Mouse (Mus musculus): ENCODE measurements around the gene Acer2. TPM values are rescaled to one million over a fixed set of nuclear protein-coding genes. Genes with fewer than 3 reads are reported as not detected.

Gene Acer2
- total RNA-seq, 2 experiments from 2014 or later = 1.6 to 2.7 TPM

- no peak for DNase-seq
Measured at GRCm38 (mm10) chr4:86887879-86888278, 13.7 kb downstream of the Acer2 start.

DNA sequence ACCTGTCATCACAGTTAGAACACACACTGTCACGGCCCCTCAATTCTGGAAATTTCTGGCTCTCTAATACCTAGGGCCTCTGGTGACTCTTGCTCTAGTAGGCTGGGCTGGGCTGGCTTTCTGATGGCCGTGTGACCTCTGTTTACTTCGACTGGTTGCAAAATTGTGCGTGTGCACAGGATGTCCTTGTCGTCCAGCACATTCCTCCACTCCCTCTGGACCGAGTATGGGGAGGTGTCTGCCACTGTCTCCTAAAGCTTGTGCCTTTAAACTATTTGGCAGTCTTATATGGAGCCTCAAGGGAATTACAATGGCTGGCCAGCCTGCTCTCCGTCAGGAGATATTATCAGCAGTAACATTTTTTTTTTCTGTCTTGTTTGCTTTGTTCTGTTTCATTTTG lies 23.2 kb downstream of the Acer2 start:
- no peak for DNase-seq

DNA sequence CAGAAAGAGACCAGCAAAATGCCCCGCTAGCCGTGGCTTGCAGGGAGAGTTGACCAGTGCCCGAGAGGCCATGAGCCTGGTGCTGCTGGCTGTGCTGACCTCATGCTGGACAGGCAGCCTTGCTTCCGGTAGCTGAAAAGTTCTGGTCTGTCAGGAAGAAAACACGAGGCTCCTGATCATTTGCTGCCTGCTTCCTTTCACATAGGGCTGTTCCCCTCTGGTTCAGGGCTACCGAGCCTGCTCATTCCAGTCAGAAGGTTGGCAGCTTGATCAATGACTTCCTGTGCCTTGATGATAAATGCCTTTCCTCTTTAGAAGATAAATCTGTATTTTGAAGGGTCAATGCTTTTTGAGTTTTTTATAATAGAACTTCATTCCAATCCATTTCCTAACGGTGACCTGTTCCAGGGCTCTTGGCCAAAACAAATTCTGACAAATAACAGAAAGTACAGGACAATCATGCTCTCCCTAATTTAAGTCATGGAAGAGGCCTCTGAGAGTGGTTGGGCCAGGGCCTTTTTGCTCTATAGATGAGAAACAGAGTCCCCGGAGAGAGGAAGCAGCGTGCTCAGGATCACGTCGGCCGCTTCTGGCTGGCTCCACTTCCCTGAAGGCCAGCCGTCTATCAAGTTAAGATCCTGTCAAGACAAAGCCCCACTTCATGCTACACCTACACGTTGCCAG lies 24.7 kb downstream of the Acer2 start:
- no peak for DNase-seq

DNA sequence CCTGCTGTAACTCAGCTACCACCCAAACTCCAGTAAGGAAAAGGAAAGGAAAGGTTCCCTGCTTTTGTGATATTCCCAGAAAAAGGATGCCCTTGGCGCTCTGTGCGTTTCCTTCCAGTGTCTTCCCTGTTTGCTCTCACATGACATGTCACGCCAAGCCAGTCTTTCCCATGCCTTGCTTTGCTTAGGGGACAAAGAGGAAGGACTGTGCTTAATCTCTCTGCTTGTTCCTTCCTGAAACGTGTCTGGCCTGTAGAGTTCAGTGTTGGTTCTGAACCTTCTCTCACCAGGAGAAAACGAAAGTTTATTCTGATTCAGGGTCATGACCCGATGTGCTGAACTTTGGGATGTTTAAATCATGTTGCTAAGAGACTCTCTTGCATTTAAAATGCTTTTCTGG lies 28.2 kb downstream of the Acer2 start:
- DNase-seq = no peak

DNA sequence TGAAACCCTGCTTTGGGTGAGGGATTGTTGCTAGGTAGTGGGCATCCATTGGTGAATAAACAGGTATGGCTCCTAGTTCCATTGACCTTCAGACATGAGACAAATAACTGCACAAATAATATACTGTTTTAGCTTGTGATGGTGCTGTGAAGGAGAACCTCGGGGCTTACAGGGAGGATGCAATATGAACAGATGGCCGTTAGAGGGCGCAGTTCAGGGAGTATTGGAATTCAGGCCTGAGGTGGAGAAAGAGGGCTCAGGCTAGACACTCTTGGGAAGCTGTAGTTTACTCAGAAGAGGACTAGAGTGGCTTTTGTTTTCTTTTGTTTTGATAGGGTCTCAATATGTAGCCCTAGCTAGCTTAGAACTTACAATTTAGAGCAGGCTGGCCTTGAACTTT lies 30.8 kb downstream of the Acer2 start:
- DNase-seq = no peak

- no peak for DNase-seq
Measured at GRCm38 (mm10) chr4:86905869-86906268, 31.7 kb downstream of the Acer2 start.

GRCm38 (mm10) chr4:86911576-86912341 lies 37.6 kb downstream of the Acer2 start:
- no peak for DNase-seq

- no peak for DNase-seq
Measured at GRCm38 (mm10) chr4:86912757-86913156, 38.6 kb downstream of the Acer2 start.

DNA sequence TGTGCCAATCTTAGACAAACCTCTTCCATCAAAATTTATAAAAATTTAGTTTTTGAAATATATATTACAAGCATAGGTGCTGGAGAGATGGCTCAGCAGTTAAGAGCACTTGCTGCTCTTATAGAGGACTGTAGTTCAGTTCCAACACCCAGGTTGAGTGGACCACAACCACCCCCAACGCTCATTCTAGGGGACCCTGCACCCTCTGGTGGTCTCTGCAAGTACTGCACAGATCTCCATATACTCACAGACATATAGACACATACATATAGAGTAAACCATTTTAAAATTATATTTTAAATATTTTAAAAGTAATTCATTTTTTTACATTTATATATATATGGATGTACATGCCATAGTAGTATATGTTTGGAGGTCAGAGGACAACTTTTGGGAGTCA lies 41.9 kb downstream of the Acer2 start:
- DNase-seq = no peak

- no peak for DNase-seq
Measured at GRCm38 (mm10) chr4:86923476-86924055, 49.4 kb downstream of the Acer2 start.

DNA sequence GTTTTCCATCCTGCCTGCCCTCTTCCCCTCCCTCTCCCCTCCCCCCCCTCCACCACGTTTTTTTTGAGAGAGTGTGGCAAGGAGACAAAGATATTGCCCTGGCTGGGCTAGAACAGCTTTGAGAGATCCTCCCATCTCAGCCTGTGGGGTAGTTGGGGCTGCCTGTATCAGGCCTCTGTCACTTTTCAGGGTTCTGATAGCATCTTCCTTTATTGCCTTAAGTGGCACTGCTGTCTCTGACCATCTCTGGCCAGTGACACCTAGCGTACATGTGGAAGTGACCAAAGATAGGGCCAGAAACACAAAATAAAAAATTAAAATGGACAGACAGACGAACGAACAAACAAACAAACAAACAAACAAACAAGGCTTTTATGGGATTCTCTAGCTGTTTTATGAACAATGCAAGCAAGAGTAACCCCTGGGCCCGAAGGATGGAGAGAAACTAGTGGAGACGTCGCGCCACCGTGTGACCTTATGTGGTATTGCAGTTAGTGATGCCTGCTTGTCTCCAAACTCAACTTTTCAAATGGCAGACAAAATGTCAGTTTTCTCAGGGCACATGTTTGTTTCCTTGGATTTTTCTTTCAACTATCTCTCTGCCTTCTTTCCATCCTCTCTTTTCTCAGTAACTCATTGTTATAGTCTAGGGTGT lies 50.7 kb downstream of the Acer2 start:
- DNase-seq = peak; percentile 85

DNA sequence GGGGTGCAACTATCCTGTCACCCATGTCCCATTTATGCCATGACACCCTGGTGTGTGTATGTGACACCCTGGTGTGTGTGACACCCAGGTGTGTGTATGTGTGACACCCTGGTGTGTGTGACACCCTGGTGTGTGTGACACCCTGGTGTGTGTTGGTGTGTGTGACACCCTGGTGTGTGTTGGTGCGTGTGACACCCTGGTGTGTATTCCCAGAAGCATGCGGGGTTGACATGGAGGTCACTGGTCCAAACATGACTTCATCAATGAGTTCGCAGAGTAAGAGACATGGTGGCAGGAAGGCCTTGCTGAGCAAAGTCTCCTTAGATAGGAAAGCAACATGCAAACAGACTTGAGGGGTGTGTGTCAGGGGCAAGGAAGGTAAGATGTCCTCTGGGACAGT lies 52.8 kb downstream of the Acer2 start:
- DNase-seq = no peak

DNA sequence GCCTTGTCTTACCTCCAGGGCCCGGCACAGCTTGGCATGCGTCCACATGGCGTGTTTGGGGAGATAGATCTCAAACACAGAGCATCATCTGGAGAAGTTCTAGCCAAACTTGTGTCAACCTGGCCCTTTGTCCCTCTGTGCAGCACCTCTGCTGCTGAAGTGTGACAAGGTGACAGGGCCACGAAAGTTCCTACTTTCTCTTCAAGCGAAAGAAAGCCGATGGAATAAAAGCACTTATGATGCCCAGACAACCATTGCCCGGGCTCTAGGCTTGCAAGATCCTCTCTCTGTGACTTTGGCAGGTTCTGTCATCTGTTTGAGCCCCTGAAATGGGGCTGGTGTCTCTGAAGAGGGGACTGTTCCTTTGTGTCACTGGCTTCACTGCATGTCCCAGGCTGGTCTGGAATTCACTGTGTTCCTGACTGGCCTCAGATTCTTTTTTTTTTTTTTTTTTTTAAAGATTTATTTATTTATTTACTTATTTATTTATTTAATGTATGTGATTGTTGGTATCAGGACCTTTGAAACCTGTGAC lies 56.0 kb downstream of the Acer2 start:
- DNase-seq = no peak

DNA sequence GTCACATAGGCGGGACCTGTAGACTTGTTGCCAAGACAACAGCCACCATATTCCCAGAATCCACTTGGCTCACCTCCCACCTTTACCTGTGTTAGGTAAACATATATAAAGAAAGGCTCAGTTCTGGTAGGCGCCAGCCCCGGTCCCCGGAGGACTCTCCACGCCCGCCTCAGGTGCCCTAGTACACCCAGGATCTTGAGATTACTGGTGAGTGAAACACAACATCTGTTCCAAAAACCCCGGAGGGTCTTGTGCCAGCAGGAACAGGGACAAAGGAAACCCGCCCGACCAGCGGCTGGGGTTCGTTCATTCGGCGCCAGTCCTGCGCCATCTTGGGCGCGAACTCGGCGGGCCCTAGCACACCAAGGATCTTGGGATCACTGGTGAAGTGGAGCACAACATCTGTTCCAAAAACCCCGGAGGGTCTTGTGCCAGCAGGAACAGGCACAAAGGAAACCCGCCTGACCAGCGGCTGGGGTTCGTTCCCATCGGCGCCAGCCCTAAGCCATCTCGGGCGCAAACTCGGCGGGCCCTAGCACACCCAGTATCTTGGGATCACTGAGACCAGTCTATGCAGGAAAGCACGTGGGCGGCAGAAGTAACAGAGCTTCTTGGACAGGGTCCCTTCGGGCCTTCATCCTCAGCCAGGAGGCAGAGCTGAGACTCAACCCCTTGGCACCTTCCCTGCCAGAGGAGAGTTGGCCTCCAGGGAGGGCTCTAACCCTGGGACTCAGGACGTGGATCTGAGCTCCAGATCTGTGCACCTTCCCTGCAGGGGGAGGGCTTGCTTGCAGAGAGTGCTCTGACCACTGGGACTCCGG lies 56.6 kb downstream of the Acer2 start:
- DNase-seq = peak; percentile 14

DNA sequence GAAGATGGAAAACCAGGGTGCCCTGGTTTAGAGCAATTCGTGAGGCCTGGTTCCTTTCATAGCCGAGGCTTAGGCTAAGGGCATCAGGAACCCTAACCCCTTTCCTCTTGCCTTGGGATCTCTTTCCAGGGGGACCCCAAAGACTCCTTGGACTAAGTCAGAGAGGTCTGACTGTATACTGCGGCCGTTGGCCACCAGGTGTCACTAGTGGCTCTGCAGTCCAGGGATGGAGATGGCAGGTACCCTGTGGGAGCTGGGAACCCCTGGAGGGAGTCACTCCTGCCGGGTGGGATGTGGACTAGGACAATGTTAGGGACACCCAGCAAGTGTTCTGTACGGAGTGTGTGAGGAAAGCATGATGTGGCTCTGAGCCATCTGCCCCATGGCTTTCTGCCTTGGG lies 58.8 kb downstream of the Acer2 start:
- no peak for DNase-seq

- DNase-seq = no peak
Measured at GRCm38 (mm10) chr4:86936217-86936616, 62.0 kb downstream of the Acer2 start.

GRCm38 (mm10) chr4:86936706-86937105 lies 62.5 kb downstream of the Acer2 start:
- DNase-seq = no peak

GRCm38 (mm10) chr4:86942656-86943055 lies 68.5 kb downstream of the Acer2 start:
- no peak for DNase-seq

GRCm38 (mm10) chr4:86943296-86943695 lies 69.1 kb downstream of the Acer2 start:
- DNase-seq = no peak

DNA sequence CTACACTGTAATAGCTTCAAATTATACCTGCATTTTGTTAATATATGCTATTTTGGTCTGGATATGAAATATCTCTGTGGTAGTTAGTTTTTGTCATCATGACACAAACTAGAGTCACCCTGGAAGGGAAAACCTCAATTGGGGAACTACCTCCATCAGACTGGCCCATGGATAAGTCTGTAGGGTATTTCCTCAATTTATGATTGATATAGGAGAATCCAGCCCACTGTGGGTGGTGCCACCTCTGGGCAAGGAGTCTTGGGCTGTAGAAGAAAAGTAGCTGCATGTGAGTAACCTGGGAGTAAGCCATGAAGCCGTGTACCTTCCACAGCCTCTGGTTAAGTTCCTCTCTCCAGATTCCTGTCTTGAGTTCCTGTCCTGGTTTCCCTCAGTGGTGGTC lies 74.6 kb downstream of the Acer2 start:
- DNase-seq = no peak

DNA sequence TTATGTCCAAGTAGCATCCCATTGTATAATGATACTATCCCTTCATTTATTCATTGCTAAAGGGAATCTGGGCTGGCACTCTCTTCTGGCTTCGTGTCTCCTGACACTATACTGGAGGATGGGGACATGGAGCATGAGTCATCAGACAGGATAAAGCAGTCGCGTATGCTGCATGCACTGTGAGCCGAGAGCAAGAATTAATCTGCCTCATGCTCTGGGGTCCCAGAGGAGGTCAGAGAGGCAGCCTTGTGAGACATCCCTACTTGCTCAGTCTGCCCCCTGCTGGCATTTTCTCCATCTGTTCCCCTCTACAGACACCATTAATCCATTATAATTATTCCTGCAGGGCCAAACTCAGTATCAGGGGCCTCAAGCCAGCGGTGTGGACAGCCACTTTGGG lies 79.3 kb downstream of the Acer2 start:
- DNase-seq = no peak

DNA sequence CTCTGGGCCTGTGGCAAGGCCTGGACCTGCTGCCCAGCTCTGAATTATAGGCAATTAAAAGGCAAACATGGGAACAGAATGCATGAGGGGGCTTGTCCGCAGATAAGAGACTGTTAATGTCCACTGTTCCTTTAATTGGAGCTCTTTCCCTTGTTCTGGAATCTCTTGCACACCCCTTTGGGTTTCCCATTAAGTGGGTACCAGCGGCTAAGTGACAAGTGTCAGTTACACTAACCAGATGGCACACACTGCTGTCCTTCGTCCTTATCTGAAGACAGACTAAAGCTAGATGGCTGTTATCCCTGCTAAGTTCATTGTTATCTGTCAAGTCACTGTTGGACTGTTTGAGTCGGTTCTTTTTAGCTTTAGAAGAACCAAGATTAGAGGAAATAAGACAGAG lies 81.3 kb downstream of the Acer2 start:
- no peak for DNase-seq

Data from gastrocnemius, postnatal 10 days (tissue).